Mouse (Mus musculus) left cerebral cortex, adult 9 months (tissue): ENCODE results near the gene Cspg4.
"Not testable (repeated sequence)": the region's sequence is repeated elsewhere in the genome, so short reads cannot be mapped to it uniquely, and the experiment has no call there.

Source experiments
- DNase-seq, 2 experiments: peaks; one replicate each; pipeline ENCODE4 v3.0.0; 2022; ENCODE audit warnings: low spot score in 2 of 2

The Cspg4 gene

DNA sequence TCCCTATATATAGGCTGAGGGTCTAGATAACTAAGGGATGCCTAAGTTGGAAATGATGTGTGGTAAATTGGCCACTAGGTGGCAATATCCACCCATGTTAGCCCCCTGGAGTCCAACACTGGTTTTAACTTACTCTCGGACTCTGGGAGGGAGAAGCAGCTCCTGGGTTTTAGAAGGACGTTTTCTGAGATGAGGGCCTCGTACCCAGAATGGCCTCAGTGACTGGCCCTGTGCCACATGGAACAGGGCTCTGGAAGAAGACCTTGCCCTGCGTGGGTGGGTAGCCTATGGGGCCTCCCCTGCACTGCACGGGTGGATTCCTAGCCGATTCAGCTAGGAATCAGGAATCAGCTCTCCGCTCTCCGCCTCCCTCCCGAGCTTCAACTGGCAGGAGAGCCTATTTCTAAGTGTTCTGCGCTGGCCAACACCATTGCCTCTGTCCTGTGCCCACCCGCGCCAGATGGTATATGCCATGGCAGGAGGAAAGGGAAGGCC, 26.7 kb downstream of the Cspg4 start:
- DNase-seq, result peak in 1 of 2 experiments; percentile 82

DNA sequence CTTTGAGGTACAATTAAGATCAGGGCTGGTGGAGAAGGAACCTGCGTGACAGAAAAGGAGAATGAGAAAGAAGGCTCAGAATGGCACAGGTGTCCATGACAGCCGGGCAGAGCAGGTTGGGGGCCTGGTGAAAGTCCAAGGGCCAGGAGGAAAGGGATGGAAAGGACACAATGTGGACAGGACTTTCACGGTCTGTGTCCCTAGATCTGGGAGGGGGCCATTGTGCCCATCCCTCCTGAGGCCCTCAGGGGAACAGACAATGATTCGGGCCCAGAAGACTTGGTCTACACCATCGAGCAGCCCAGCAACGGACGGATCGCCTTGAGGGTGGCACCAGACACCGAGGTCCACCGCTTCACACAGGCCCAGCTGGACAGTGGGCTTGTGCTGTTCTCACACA, 27.3 kb downstream of the Cspg4 start:
- DNase-seq, result no peak

DNA sequence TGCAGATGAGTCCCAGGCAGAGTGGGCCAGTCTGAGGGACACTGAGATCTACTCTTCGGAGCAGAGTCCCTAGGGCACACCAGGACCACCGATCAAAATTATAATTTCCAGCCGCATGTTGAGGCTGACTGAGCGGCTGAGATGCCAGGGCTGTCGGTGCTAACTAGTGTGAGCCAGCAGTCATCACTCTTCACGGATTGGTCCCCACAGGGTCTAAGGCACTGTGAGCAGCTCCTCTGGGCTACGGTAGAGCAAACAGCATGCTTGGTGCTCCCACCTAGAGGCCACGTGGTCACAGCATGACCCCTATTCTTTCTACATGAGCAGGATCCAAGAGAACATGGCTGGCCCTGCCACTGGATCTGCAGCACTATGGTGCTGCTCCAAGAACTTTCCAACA, 28.5 kb downstream of the Cspg4 start:
- no peak for DNase-seq

DNA sequence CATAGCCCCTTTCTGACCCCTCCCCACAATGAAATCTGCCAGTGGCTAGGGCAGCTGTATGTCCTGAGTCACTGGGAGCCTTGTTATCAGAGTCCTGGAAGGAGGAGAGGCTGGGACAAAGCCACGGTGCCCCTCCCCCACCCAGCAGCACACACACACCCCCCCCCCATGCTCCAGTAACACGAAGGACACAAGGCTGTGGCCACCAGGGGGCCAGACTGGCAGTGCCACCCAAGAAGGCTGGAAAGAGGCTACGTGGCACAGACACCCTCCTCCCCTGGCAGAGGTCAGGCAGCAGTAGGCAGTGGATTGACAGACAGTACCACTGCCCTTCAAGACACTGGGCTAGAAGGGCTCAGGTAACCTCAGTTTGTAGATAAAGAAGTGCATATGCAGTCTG, 29.2 kb downstream of the Cspg4 start:
- DNase-seq, result no peak

DNA sequence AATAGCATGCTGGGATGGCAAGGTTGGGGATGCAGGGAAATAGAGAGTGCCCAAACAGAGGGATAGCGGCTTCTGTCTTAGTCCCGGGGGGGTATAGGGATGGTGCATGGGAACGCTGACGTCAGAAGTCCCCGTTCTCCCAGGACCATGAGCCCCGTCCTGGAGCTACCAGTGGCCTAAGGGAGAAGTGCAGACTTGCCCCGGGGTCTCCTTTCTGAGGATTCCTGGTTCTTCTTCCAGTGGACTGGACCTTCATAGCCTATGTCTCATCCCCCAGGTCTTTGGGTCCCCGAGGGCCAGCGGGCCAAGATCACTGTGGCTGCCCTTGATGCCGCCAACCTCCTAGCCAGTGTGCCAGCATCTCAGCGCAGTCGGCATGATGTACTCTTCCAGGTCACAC, 31.9 kb downstream of the Cspg4 start:
- DNase-seq, result no peak

DNA sequence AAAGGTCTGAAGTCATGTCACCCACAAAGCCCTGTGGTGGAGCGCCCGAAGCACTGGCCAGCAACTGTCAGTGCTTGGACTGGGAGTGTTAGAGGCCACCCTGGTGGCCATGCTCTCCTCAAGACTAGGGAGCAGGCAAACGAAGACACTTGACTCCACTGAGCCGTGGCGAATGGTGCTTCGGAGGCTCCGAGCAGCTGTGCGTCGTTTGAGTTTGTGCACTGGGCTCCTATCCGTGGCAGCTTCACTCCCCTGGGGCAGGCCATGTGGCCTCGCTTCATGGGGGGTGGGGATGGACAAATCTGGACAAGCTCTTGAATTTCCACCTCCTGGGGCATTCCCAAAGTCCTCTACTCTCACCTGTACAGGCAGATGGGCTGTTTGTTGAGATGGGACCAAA, 34.6 kb downstream of the Cspg4 start:
- DNase-seq, result no peak

DNA sequence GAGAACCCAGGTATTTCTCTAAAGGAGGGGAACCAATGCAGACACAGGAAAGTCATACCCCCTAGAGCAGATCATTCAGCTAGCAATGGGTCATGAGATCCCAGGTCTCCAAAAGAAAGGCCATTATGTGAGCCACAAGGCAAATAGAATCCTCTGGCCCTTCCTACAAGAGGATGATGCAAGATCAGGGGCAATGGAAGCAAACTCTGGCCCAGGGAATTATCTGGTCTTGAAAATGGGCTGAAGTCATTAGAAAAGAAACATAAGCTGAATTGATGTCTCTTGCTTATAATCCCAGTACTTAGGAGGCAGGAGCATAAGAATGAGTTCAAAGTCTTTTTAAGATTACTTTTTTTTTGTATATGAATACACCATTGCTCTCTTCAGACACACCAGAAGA, 35.2 kb downstream of the Cspg4 start:
- DNase-seq, result no peak

DNA sequence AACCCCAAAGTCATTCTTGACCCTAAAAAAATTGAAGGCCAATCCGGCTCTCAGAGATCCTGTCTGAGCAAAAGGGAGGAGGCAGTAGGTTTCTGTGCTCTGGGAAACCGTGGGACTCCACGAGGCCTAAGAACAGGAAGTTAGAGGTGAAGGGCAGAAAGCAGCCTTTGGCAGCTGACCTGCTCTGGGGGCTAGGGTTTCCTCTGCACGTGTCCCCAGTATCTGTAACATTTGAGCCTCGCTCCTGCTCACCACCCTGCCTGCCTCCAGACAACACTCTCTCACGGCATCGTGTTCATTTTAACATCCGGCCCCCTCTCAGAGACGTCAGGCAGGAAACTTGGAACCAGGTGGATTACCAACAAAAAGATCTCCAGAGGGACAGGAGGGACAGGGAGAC, 35.7 kb downstream of the Cspg4 start:
- no peak for DNase-seq

DNA sequence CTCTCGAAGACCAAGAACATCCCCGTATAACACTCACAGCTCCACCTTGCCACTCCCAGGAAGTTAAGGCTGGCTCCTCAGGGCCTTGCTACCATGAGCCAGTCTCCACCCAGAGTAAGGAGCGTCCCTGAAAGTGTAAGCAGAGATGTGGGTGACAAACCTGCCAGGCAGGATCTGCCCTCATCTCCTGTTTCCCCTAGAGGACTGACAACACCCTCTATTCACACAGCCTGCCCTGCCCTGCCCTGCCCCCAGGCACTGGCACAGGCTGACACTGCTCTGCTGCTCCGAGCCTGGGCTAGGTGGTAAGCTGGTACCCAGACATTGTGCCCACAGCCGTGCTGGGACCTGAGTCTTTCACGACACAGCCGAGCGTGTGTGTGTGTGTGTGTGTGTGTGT, 36.4 kb downstream of the Cspg4 start:
- no peak for DNase-seq

DNA sequence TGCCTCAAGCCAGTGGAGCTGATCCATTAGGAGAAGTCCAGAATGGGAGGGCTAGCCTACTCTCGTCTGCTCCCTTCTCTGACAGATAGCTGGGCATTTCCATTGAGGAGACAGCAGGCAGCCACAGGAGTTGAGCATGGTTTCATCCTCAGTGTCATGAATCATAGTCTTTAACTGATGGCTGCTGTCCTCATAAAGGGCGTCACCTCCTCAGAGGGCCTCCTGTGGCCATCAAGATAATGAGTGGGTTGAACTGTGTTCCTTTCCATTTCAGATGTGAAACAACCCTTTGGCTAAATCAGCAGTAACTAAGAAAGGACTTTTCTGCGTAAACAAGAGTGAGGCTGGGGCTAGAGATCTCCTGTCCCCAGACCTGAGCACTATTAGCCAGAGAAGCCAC, 38.8 kb downstream of the Cspg4 start:
- no peak for DNase-seq

DNA sequence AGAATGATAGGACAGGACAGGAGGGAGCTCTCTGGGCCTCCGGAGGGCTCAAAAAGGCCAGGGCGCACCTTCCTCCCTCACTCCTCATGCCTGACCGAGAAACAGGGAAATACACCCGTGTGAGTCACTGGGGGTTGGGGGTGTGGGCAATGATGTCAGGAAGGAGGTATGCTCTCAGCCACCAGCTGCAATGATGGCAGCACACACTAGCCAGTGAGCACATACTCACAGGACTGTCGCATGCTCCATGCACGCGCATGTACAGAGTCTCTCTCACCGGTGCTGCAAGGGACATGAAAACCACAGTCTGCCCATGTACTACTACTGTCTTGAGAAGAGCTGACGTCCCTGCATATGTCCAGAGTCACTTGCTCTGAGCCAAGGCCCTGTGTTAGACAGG, 42.7 kb downstream of the Cspg4 start:
- DNase-seq, result no peak

DNA sequence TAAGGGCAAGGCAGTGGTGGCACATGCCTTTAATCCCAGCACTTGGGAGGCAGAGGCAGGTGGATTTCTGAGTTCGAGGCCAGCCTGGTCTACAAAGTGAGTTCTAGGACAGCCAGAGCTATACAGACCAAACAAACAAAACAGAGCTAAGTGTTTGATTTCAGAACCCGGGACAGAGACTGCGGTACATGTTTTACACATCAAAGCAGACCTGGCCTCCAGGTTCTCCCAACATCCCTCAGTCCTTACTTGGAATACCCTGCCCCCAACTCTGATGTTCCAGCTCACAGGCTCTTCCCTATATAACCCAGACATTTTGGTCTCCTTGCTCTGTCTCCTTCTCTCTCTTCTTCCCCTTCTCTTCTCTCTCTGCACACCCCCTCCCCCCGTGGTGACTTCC, 45.2 kb downstream of the Cspg4 start:
- DNase-seq, result not testable (repeated sequence)

DNA sequence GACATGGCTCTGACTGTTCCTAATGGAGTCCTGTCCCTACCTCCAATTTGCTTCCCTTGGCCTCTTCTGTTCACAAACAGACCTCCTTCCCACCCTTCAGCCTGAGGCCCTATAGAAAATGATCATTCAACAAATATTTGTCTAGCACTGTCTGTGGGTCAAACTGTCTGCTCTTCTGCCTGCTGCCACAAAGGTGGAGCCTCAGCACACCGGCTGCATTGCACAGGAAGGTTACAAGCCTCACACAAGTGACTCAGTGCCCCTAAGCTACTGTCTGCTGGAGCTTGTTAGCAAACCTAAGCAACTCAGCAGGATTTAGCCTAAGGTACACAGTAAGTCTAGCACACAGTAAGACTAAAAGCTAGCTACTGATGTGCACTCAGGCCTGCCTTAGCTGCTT, 46.2 kb downstream of the Cspg4 start:
- DNase-seq, result no peak

DNA sequence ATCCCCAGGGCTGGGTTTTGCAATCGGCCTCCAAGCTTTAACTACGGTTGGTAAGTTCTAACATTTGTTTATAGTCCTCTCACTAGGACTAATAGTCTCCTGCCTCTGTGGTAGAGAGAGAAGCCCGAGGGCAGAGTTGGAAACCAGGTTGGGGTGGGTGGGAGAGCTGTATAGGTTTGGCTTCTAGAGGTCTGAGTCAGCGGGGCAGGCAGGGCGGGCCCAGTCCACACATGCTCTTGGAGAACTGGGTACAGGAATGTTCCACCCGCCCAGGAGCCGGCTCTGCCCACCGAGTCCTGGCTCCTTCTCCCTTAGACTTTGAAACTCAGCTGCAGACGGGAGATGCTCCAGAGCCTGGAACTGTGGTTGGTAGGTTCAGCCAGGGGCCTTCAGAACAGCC, 49.2 kb downstream of the Cspg4 start:
- no peak for DNase-seq

DNA sequence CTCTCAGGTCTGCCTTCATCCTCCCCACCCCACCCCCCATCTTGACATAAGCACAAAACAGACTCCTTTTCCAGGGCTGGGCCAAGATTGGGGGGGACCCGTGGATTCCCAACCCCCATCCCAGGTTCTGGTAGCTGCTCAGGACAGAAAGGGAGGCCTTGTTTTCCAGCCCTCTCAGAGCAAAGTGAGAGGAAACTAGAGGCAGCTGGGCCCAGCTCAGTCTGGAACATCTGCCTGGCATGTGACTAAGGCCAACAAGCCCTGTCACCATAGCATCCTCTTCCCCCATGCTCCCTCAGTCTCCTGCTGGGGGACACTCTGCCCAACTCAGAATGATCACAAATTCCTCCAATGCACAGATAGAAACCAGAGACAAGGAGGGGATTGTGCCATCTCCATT, 50.3 kb downstream of the Cspg4 start:
- DNase-seq, result no peak

DNA sequence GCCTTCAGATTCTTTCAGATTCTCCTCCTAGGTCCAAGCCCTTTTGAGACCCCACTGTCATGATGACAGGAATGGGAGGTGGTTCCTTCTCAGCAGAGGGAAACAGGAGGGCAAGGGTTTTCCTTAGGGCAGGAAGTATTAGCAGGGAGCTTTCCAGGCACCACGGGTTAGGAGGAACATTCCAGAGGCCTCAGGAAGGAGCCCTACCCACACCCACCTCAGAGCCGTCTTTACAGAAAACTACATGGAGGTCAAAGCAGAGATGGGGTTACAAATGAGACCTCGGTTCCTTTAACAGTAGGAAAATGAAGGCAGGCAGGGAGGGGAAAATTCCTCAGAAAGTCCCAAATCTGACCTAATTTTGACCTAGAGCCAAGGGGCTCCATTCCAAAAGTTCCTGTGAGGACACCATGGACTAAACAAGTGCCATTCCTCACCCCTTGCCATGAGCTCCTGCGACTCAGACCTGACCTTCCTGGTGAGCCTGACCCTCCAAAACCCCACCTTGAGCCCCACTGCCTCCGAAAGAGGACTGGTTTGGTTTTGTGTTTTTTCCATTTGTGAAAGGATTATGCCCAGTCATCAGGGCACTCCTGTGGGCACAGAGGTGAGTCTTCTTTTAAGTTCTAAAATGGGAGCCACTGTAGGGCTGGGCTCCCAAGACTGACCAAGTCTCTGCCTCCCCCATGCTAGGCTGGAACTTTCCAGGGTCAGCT, 51.0 kb downstream of the Cspg4 start:
- DNase-seq, result no peak

DNA sequence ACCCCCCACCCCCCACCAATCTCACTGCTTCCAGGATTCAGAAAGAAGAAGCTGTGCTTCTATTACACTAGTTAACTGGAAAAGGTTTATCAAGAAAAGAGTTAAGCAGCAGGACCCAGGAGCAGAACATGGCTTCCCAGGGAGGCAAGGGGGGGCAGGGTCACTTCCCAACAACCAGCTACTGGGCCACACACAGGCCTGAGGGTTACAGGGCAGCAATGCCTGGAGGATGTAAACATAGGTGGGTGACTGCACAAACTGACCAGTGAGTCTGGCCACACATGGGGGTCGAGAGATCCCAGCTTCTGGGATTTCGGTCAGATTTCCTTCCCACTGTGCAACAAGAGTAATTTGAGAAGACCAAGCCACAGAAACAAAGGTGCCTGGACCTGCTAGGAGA, 52.3 kb downstream of the Cspg4 start:
- DNase-seq, result no peak

DNA sequence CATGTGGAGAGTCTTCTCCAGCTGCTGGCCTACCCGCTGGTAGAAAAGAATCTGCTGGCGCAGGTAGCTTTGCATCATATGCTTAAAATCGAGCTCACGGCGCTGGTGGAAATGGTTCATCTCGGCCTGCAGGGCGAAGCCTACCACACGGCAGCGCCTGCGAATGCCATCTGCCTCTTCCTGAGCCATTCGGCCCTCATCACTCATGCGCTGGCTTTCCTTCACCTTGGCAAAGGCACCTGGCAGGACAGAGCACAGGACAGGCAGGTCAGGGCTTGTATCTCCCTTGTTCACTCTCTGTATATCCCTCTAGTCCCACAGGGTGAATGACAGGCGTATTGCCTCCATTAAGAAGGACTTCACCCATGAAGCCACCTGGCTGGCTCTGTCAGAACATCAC, 53.6 kb downstream of the Cspg4 start:
- no peak for DNase-seq

DNA sequence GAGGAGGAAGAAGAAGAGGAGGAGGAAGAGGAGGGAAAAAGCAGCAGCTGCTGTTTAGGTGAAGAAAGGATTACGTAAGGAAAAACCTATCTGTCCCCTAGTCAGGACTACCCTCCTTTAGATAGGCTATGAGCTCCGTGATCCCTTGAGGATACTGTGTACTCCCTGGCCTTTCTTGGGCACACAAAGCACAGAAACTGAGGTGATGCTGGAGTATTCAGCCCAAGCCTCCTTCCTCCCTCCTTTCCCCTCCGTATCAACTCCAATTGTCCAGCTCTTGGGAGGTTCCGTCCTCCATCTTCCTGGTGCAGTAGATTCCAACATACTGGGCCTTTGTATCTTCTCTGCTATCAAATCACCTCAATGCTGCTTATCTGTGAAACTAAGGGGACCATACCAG, 57.9 kb downstream of the Cspg4 start:
- DNase-seq, result no peak

DNA sequence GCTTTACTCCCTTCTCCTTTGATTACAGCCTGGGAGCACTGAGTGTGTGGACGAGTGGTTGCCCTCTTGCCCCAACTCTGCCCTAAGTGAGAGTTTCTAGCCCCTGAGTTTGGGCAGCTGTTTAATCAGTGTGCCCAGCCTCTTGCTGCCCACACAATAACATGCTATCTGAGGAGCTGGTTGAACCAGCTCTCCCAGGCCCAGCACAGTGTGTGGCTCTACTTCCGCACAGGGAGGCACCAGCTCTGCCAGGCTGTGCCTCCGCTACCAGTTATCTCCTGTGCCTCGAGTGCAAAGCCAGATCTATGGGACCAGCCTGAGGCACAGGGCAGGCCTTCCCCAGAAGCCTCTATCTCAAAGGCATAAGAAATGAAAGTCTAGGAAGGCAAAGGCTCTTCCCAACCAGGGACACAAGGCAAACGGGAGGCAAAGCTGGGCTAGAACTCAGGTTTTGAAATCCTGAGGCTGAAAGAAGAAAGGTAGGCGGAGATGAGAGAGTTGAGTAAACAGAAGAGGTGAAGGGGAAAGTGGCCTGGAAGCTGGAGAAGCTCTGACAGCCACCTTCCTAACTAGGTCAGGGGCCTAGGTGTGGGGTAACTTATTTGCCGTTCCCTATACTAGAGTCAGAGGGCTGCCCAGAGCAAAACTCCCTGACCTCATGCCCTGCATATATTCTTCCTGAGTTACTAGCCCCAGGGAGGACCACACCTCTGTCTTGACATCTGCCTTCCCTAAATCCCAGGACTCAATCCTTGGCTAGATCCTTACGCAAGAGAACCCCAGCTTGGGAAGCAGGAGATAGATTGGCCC, 59.2 kb downstream of the Cspg4 start:
- no peak for DNase-seq

DNA sequence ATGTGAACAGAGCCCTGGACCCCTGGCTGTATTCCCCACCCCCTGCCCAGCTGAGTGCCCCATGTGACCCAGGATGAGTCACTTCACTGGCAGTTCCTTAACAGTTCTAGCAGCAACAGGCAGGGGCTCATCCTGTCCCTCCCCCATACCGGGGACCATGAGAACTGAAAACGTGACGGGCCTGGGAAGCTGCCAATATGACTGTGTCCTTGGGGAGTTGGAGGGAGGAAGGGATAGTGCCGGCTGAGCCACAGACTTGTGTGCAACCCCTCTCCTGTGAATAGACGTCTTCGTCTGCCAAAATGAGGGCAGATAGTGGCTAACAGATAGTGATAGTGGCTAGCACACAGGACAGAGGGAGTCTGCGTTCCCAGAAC, 59.8 kb downstream of the Cspg4 start:
- DNase-seq, result peak in 1 of 2 experiments; percentile 49

DNA sequence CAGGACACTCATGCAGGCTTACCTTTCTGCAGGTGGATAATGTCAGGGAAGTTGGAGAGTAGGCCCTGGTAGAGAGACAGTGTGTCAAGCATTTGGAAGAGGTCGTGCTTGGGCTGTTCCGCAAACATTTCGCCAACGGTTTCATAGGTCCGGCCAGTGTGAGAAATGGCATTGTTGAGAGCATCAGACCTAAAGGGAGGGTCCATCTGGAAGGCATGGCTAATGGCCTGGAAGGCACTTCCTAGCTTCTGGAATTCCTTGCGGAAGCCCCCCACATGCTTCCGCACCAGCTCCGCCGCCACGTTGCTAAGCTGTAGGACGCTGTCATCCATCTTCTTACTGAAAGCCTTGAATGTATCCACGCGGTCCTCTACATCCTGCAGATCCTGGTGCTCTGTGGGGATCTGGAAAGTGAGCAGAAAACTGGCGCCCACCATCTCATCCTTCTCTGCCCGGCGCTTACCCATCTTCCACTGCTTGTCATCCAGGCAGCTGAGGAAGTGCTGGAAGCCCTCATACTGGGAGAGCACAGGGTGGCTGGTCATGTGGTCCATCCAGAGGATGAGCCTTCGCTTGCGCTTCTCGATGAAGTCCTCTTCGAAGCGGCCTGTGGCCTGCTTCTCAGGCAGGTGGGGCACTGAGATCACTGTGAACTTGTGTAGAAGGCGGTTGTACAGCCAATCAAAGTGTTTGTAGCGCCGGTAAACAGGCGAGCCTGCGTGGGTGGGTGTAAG, 60.6 kb downstream of the Cspg4 start:
- no peak for DNase-seq

DNA sequence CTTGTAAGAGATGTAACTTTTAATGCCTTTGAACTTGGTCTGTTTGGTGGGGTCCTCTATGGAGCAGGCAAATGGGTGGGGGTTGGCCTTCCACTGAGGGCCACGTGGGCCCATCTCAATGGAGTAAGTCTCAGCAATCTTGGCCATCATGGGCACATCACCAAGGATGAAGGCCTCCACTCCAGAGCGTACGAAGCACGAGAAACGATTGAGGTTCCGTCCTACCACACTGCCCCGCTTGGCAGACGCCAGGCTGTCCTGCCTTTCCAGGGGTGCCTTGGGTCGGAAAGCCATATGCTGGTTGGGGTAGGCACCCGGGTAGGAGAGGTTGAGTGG, 61.2 kb downstream of the Cspg4 start:
- no peak for DNase-seq
